Mouse (Mus musculus): ENCODE data around the gene Dtnbp1.

- TF ChIP-seq CTCF (conservative IDR thresholded peaks at IDR 0.05; ENCODE audit: low read length) (peak; percentile 93), NANOG (IDR thresholded peaks at IDR 0.05; ENCODE audit: borderline replicate concordance, low read length) (no peak)
Observed at GRCm38 (mm10) chr13:45006483-45006882, 4.5 kb upstream of the Dtnbp1 start.

Data from E14TG2a.4 (cell line).